Mouse (Mus musculus): ENCODE data around the gene Ffar4. TPM values are rescaled to one million over a fixed set of nuclear protein-coding genes. Genes with fewer than 3 reads are reported as not detected.

The Ffar4 gene
- polyA plus RNA-seq, 1 experiment: 10.7 TPM

- TF ChIP-seq CTCF (IDR thresholded peaks at IDR 0.05; ENCODE audit: borderline replicate concordance, control insufficient read depth, extremely low read depth, insufficient read depth, low read length, poor library complexity) (no peak), POLR2A (IDR thresholded peaks at IDR 0.05; ENCODE audit: control insufficient read depth, extremely low read depth, insufficient read depth, low read length, poor library complexity) (no peak)
- no peak for DNase-seq
- Histone ChIP-seq H3K36me3 (ENCODE audit: control insufficient read depth, insufficient read depth, low read length) (peaks cover 8% of the 10 kb centered on the region; the same call in 1 of the 2 replicates), H3K27me3 (ENCODE audit: control insufficient read depth, insufficient read depth, low read length) (no peaks in the 10 kb centered on the region), H3K4me1 (replicated peaks; ENCODE audit: control insufficient read depth, insufficient read depth, low read length) (no peaks in the 10 kb centered on the region), H3K4me3 (ENCODE audit: control insufficient read depth, insufficient read depth, low read length) (no peak overlapping the region), H3K27ac (ENCODE audit: control insufficient read depth, insufficient read depth, low read length) (no peak overlapping the region)
- 93% methylated on average over 3 of the region's 3 CpGs for WGBS
Observed at GRCm38 (mm10) chr19:38077851-38078540, 18.9 kb upstream of the Ffar4 start.

DNA sequence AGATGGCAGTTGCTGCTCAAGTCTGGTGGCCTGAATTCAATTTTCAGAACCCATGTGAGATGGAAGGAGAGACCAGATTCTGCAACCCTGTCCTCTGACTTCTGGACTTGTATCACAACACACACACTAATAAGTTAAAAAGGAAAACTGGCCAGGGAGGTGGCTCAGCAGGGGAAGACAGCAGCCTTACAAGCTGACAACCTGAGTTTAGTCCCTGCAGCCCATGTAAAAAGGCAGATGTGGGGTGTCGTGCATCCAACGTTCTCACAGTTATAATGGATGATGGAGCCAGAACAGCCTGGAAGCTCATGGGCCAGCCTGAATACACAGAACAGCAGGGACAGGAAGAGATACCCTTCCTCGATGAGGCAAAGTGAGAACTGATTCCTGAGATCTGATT, 15.5 kb upstream of the Ffar4 start:
- DNase-seq: no peak
- H3K27ac ChIP-seq (ENCODE audit: control insufficient read depth, insufficient read depth, low read length): no peak overlapping the region
- no peak for TF ChIP-seq POLR2A (IDR thresholded peaks at IDR 0.05; ENCODE audit: control insufficient read depth, extremely low read depth, insufficient read depth, low read length, poor library complexity)
- TF ChIP-seq CTCF (IDR thresholded peaks at IDR 0.05; ENCODE audit: borderline replicate concordance, control insufficient read depth, extremely low read depth, insufficient read depth, low read length, poor library complexity): no peak
- WGBS: 83% methylated on average over 3 of the region's 3 CpGs
- no peaks in the 10 kb centered on the region for H3K27me3 ChIP-seq (ENCODE audit: control insufficient read depth, insufficient read depth, low read length)
- no peaks in the 10 kb centered on the region for H3K4me1 ChIP-seq (replicated peaks; ENCODE audit: control insufficient read depth, insufficient read depth, low read length)
- no peak overlapping the region for H3K4me3 ChIP-seq (ENCODE audit: control insufficient read depth, insufficient read depth, low read length)
- H3K36me3 ChIP-seq (ENCODE audit: control insufficient read depth, insufficient read depth, low read length): no peaks in the 10 kb centered on the region

- Histone ChIP-seq H3K36me3 (ENCODE audit: control insufficient read depth, insufficient read depth, low read length) (no peaks in the 10 kb centered on the region), H3K4me1 (replicated peaks; ENCODE audit: control insufficient read depth, insufficient read depth, low read length) (no peaks in the 10 kb centered on the region), H3K27ac (ENCODE audit: control insufficient read depth, insufficient read depth, low read length) (no peak overlapping the region), H3K27me3 (ENCODE audit: control insufficient read depth, insufficient read depth, low read length) (no peaks in the 10 kb centered on the region), H3K4me3 (ENCODE audit: control insufficient read depth, insufficient read depth, low read length) (no peak overlapping the region)
- WGBS: 73% methylated on average over 5 of the region's 5 CpGs
- no peak for DNase-seq
- TF ChIP-seq POLR2A (IDR thresholded peaks at IDR 0.05; ENCODE audit: control insufficient read depth, extremely low read depth, insufficient read depth, low read length, poor library complexity): no peak
- no peak for TF ChIP-seq CTCF (IDR thresholded peaks at IDR 0.05; ENCODE audit: borderline replicate concordance, control insufficient read depth, extremely low read depth, insufficient read depth, low read length, poor library complexity)
Observed at GRCm38 (mm10) chr19:38082931-38083525, 13.8 kb upstream of the Ffar4 start.

GRCm38 (mm10) chr19:38085841-38086240, 11.0 kb upstream of the Ffar4 start:
- Histone ChIP-seq H3K4me3 (ENCODE audit: control insufficient read depth, insufficient read depth, low read length) (no peak overlapping the region), H3K36me3 (ENCODE audit: control insufficient read depth, insufficient read depth, low read length) (no peaks in the 10 kb centered on the region), H3K27me3 (ENCODE audit: control insufficient read depth, insufficient read depth, low read length) (no peaks in the 10 kb centered on the region), H3K4me1 (replicated peaks; ENCODE audit: control insufficient read depth, insufficient read depth, low read length) (no peaks in the 10 kb centered on the region), H3K27ac (ENCODE audit: control insufficient read depth, insufficient read depth, low read length) (no peak overlapping the region)
- no peak for DNase-seq
- TF ChIP-seq POLR2A (IDR thresholded peaks at IDR 0.05; ENCODE audit: control insufficient read depth, extremely low read depth, insufficient read depth, low read length, poor library complexity) (no peak), CTCF (IDR thresholded peaks at IDR 0.05; ENCODE audit: borderline replicate concordance, control insufficient read depth, extremely low read depth, insufficient read depth, low read length, poor library complexity) (no peak)
- WGBS: 86% methylated on average over 4 of the region's 4 CpGs

DNA sequence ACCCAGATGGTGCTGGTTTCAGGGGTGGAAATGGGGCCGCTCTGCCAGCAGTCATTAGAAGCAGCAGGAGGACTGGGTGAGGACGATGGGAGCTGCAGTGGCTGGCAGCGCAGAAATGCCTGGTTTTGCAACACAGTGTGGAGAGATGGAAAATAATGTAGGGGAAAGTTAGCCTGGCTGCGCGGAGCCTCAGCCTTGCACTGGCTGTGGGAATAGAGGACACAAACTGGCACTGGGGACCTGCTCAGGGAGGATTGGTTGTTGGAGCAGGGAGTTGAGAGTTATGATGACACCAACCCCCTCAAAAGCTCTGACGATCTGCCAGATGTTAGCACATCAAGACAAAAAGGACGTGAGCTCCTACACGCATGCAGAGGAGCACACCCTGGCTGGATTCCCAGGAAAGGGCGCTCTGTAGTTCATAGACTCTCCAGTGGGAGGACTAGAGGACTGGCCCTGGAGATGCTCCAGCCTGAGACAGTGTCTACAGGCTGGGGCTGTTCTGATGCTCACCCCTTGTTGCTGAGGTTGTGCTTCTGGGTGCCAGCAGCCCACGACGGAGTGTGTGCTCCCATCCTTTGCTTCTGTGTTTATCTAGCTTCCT, 9.8 kb upstream of the Ffar4 start:
- TF ChIP-seq CTCF (IDR thresholded peaks at IDR 0.05; ENCODE audit: borderline replicate concordance, control insufficient read depth, extremely low read depth, insufficient read depth, low read length, poor library complexity): no peak
- TF ChIP-seq POLR2A (IDR thresholded peaks at IDR 0.05; ENCODE audit: control insufficient read depth, extremely low read depth, insufficient read depth, low read length, poor library complexity): no peak

DNA sequence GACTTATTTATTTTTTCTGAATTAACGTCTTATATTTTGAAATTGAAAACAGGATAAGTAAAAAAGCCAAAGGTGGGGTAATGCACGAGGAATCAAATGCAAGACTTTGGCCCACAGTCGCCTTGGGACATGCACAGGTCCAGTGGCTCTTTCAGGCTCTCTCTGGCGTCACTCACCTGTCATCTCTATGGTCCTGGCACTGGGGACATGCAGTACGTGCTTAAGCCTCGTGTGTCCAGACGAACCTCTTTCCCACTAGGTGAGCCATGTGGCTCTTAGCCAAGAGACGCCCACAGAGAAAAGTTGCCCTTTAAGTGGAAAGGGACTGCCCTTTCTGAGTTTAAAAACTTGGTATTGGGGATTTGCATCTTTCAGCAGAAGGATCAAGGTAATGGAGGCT, 7.5 kb upstream of the Ffar4 start:
- no peak for DNase-seq
- Histone ChIP-seq H3K36me3 (ENCODE audit: control insufficient read depth, insufficient read depth, low read length) (no peaks in the 10 kb centered on the region), H3K27ac (ENCODE audit: control insufficient read depth, insufficient read depth, low read length) (no peak overlapping the region), H3K27me3 (ENCODE audit: control insufficient read depth, insufficient read depth, low read length) (no peaks in the 10 kb centered on the region), H3K4me1 (replicated peaks; ENCODE audit: control insufficient read depth, insufficient read depth, low read length) (no peaks in the 10 kb centered on the region), H3K4me3 (ENCODE audit: control insufficient read depth, insufficient read depth, low read length) (no peak overlapping the region)
- 89% methylated on average over 8 of the region's 8 CpGs for WGBS
- no peak for TF ChIP-seq POLR2A (IDR thresholded peaks at IDR 0.05; ENCODE audit: control insufficient read depth, extremely low read depth, insufficient read depth, low read length, poor library complexity)
- TF ChIP-seq CTCF (IDR thresholded peaks at IDR 0.05; ENCODE audit: borderline replicate concordance, control insufficient read depth, extremely low read depth, insufficient read depth, low read length, poor library complexity): no peak

More for the DNA sequence above, 9.8 kb upstream of the Ffar4 start:
- Histone ChIP-seq H3K27me3 (ENCODE audit: control insufficient read depth, insufficient read depth, low read length) (no peaks in the 10 kb centered on the region), H3K4me3 (ENCODE audit: control insufficient read depth, insufficient read depth, low read length) (no peak overlapping the region), H3K36me3 (ENCODE audit: control insufficient read depth, insufficient read depth, low read length) (no peaks in the 10 kb centered on the region), H3K4me1 (replicated peaks; ENCODE audit: control insufficient read depth, insufficient read depth, low read length) (no peaks in the 10 kb centered on the region), H3K27ac (ENCODE audit: control insufficient read depth, insufficient read depth, low read length) (no peak overlapping the region)
- 71% methylated on average over 11 of the region's 11 CpGs for WGBS
- no peak for DNase-seq

Measured in thymus, adult 2 months (tissue).